Mouse (Mus musculus) granulocyte monocyte progenitor cell, adult 5-6 weeks (primary cell): ENCODE data around the gene Cept1. TPM values are rescaled to one million over a fixed set of nuclear protein-coding genes. Genes with fewer than 3 reads are reported as not detected.

Experiments used
- total RNA-seq, 2 experiments: library from RNA; stranded (forward) in 1 of 2; stranded (reverse) in 1 of 2; fragments of 200-712, 200-1000 nt in 1 of 2; fragments of >200 nt in 1 of 2; fragmentation: Nextera tagmentation in 1 of 2; gene quantifications; 2 replicates each; pipeline ENCODE4 v1.2.3; 2014 to 2017

Gene Cept1
- total RNA-seq, 2 experiments from 2014 or later, result 34.0 to 103 TPM

Other genes starting within 250 kb of the Cept1 start
- not detected in 2 replicates for gene Chil6, start 141.6 kb downstream of the Cept1 start, total RNA-seq (2014; fragmentation: Nextera tagmentation)
- gene Chil6, start 141.6 kb downstream of the Cept1 start, total RNA-seq (2017), result not detected in 2 replicates
- gene Dennd2d, start 65.4 kb downstream of the Cept1 start, total RNA-seq (2014; fragmentation: Nextera tagmentation), result 22.1 and 26.3 TPM in 2 replicates
- gene Dennd2d, start 65.4 kb downstream of the Cept1 start, total RNA-seq (2017), result 18.8 and 26.5 TPM in 2 replicates
- 11.1 and 32.5 TPM in 2 replicates for gene Dram2, start within 50 bp of the Cept1 start, total RNA-seq (2014; fragmentation: Nextera tagmentation)
- 13.2 and 26.4 TPM in 2 replicates for gene Dram2, start within 50 bp of the Cept1 start, total RNA-seq (2017)
- gene Lrif1, start 137.2 kb upstream of the Cept1 start, total RNA-seq (2014; fragmentation: Nextera tagmentation), result 26.9 and 36.1 TPM in 2 replicates
- gene Lrif1, start 137.2 kb upstream of the Cept1 start, total RNA-seq (2017), result 25.4 and 31.0 TPM in 2 replicates
- gene Cd53, start 242.3 kb upstream of the Cept1 start, total RNA-seq (2014; fragmentation: Nextera tagmentation), result 144 and 152 TPM in 2 replicates
- gene Cd53, start 242.3 kb upstream of the Cept1 start, total RNA-seq (2017), result 217 and 324 TPM in 2 replicates